Mouse (Mus musculus) bone marrow, adult 2 months (tissue): ENCODE results near the gene Wrnip1.

Experiments
- CTCF ChIP-seq: fragments of 200-500 bp; IDR thresholded peaks from 2 replicates; pipeline ENCODE4 v1.5.1; 2011; ENCODE audit warnings: low read length, control low read depth; ENCODE audit not compliant: control insufficient read depth, insufficient read depth
- POLR2A ChIP-seq: fragments of 200-500 bp; IDR thresholded peaks from 2 replicates; pipeline ENCODE4 v1.6.1; 2011; ENCODE audit warnings: low read depth, mild to moderate bottlenecking, control low read depth, low read length, borderline replicate concordance; ENCODE audit not compliant: control insufficient read depth

DNA sequence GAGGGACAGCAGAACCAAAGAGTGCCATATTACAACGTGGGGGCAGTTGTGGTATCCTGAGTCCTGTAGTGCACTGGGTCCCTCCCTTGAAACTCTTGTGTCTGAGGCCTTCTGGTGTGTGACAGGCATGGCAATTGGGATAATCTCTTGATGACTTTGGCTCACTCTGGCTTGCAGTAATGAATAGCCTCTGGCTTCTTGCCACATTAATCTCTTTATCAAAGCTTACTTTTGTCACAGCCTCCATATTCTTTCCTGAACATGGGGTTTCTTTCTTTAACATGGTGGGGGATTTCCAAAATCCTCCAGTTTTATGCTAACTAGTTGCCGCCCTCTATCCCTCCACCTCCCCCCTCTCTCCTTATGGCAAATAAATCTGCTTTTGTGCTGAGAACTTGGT, 51.2 kb downstream of the Wrnip1 start:
- TF ChIP-seq CTCF (no peak), POLR2A (no peak)
